Mouse (Mus musculus) G1E (cell line): ENCODE data around the gene 6030468B19Rik. TPM values are rescaled to one million over a fixed set of nuclear protein-coding genes. Genes with fewer than 3 reads are reported as not detected.

ENCODE experiments used
- ATAC-seq: 2 replicates; pipeline ENCODE4 v1.8.0; 2016; ENCODE audit warnings: mild to moderate bottlenecking; ENCODE audit not compliant: insufficient number of reproducible peaks, poor library complexity, low FRiP score, severe bottlenecking; ENCODE audit errors: extremely low read depth
- DNase-seq: peaks from one replicate; pipeline ENCODE4 v3.0.0; 2012; ENCODE audit warnings: low spot score
- H3K27me3 ChIP-seq: 2 replicates; pipeline ENCODE4 v1.6.1; 2012; ENCODE audit warnings: mild to moderate bottlenecking, low read length, inconsistent platforms; ENCODE audit not compliant: insufficient read depth
- H3K36me3 ChIP-seq: replicated peaks from 2 replicates; pipeline ENCODE3; 2012; ENCODE audit warnings: mild to moderate bottlenecking, inconsistent platforms
- H3K4me1 ChIP-seq: 2 replicates; pipeline ENCODE4 v1.6.1; 2012; ENCODE audit warnings: low read depth, low read length, inconsistent platforms, mixed read lengths; ENCODE audit not compliant: insufficient read depth
- H3K4me3 ChIP-seq: 2 replicates; pipeline ENCODE4 v1.5.1; 2012; ENCODE audit warnings: low read depth, mild to moderate bottlenecking, inconsistent platforms, low read length, moderate library complexity, mixed read lengths
- H3K9me3 ChIP-seq: replicated peaks from 2 replicates; pipeline ENCODE4 v1.6.1; 2012; ENCODE audit warnings: inconsistent platforms
- CTCF ChIP-seq: IDR thresholded peaks from 2 replicates; pipeline ENCODE4 v1.5.1; 2012; ENCODE audit warnings: low read depth, low read length, inconsistent platforms, mixed read lengths
- GATA1 ChIP-seq: IDR thresholded peaks from 2 replicates; pipeline ENCODE4 v1.6.1; 2012; ENCODE audit warnings: borderline replicate concordance, low read length, inconsistent platforms, mixed read lengths
- GATA2 ChIP-seq: IDR thresholded peaks from 2 replicates; pipeline ENCODE4 v1.6.1; 2012; ENCODE audit warnings: low read depth, low read length, inconsistent platforms, borderline replicate concordance
- POLR2AphosphoS5 ChIP-seq: IDR thresholded peaks from 2 replicates; pipeline ENCODE4 v1.6.1; 2012; ENCODE audit warnings: low read depth, low read length, inconsistent platforms; ENCODE audit not compliant: insufficient replicate concordance
- TAL1 ChIP-seq: conservative IDR thresholded peaks from 2 replicates; pipeline ENCODE4 v1.6.1; 2012; ENCODE audit warnings: low read depth, low read length, inconsistent platforms, mixed read lengths
- polyA plus RNA-seq: library from polyadenylated mRNA; stranded (reverse); fragments of >175 nt; gene quantifications from 2 replicates; pipeline ENCODE4 v1.2.3, GENCODE M21; 2012
- total RNA-seq, 2 experiments: library from RNA; stranded (forward) in 1 of 2; stranded (reverse) in 1 of 2; fragments of 200-1000 nt in 1 of 2; fragments of >200 nt in 1 of 2; fragmentation: Nextera tagmentation in 1 of 2; gene quantifications; 2 replicates each; pipeline ENCODE4 v1.2.3; 2014 to 2017

6030468B19Rik gene
- total and polyA plus RNA-seq, 3 experiments, result 3.3 to 20.9 (median 10.3) TPM

GRCm38 (mm10) chr11:117760374-117761119 is 36.9 kb upstream of the 6030468B19Rik start:
- Histone ChIP-seq H3K9me3 (no peaks in the 10 kb centered on the region), H3K4me1 (peaks cover 4% of the 10 kb centered on the region; the same call in 1 of the 2 replicates), H3K36me3 (peaks cover 95% of the 10 kb centered on the region), H3K27me3 (no peaks in the 10 kb centered on the region), H3K4me3 (no peak overlapping the region)
- ATAC-seq, result no peak
- TF ChIP-seq POLR2AphosphoS5, result no peak
- no peak for TF ChIP-seq GATA1
- no peak for TF ChIP-seq GATA2
- TF ChIP-seq CTCF, result no peak
- TF ChIP-seq TAL1, result no peak
- DNase-seq, result no peak

GRCm38 (mm10) chr11:117761801-117762200 is 35.7 kb upstream of the 6030468B19Rik start:
- no peaks in the 10 kb centered on the region for H3K9me3 ChIP-seq
- peaks cover 96% of the 10 kb centered on the region for H3K36me3 ChIP-seq
- H3K4me1 ChIP-seq, result peaks cover 4% of the 10 kb centered on the region; the same call in 1 of the 2 replicates
- TF ChIP-seq GATA1 (no peak), CTCF (no peak), GATA2 (no peak), POLR2AphosphoS5 (no peak), TAL1 (no peak)
- no peaks in the 10 kb centered on the region for H3K27me3 ChIP-seq
- H3K4me3 ChIP-seq, result no peak overlapping the region
- no peak for ATAC-seq
- no peak for DNase-seq

- Histone ChIP-seq H3K27me3 (no peaks in the 10 kb centered on the region), H3K9me3 (no peaks in the 10 kb centered on the region), H3K4me3 (no peak overlapping the region), H3K36me3 (peaks cover 95% of the 10 kb centered on the region), H3K4me1 (peaks cover 5% of the 10 kb centered on the region; the same call in 1 of the 2 replicates)
- ATAC-seq, result no peak
- DNase-seq, result no peak
- TF ChIP-seq GATA2 (no peak), POLR2AphosphoS5 (no peak), TAL1 (no peak), CTCF (no peak), GATA1 (no peak)
Measured at GRCm38 (mm10) chr11:117762246-117762645, 35.2 kb upstream of the 6030468B19Rik start.

GRCm38 (mm10) chr11:117764319-117764718 is 33.1 kb upstream of the 6030468B19Rik start:
- DNase-seq (no peak), ATAC-seq (no peak)
- no peaks in the 10 kb centered on the region for H3K27me3 ChIP-seq
- H3K36me3 ChIP-seq, result peaks cover 93% of the 10 kb centered on the region
- H3K4me3 ChIP-seq, result no peak overlapping the region
- no peaks in the 10 kb centered on the region for H3K9me3 ChIP-seq
- no peak for TF ChIP-seq POLR2AphosphoS5
- TF ChIP-seq GATA1, result no peak
- TF ChIP-seq TAL1, result no peak
- no peak for TF ChIP-seq GATA2
- TF ChIP-seq CTCF, result no peak
- peaks cover 14% of the 10 kb centered on the region for H3K4me1 ChIP-seq

- TF ChIP-seq TAL1 (no peak), CTCF (no peak)
- ATAC-seq (no peak), DNase-seq (no peak)
- no peaks in the 10 kb centered on the region for H3K9me3 ChIP-seq
- peaks cover 93% of the 10 kb centered on the region for H3K36me3 ChIP-seq
- no peak overlapping the region for H3K4me3 ChIP-seq
- H3K27me3 ChIP-seq, result no peaks in the 10 kb centered on the region
- peaks cover 14% of the 10 kb centered on the region for H3K4me1 ChIP-seq
Measured at GRCm38 (mm10) chr11:117765361-117765760, 32.1 kb upstream of the 6030468B19Rik start.

- Histone ChIP-seq H3K4me3 (no peak overlapping the region), H3K4me1 (peaks cover 14% of the 10 kb centered on the region), H3K9me3 (no peaks in the 10 kb centered on the region), H3K36me3 (peaks cover 91% of the 10 kb centered on the region), H3K27me3 (no peaks in the 10 kb centered on the region)
- TF ChIP-seq CTCF, result no peak
- no peak for TF ChIP-seq TAL1
- TF ChIP-seq GATA2, result no peak
- ATAC-seq, result no peak
- DNase-seq, result no peak
Measured at GRCm38 (mm10) chr11:117766275-117766674, 31.2 kb upstream of the 6030468B19Rik start.
